Mouse (Mus musculus) forebrain, embryonic 12.5 days (tissue): Measurements from ENCODE around the gene Mrpl27. TPM values are rescaled to one million over a fixed set of nuclear protein-coding genes. Genes with fewer than 3 reads are reported as not detected.
"Not testable (repeated sequence)": the region's sequence is repeated elsewhere in the genome, so short reads cannot be mapped to it uniquely, and the experiment has no call there.

ENCODE experiments used
- ATAC-seq: fragments of 200-750 bp; cut with Nextera tagmentation; 2 replicates; pipeline ENCODE4 v1.8.0; 2017; ENCODE audit warnings: moderate TSS enrichment; ENCODE audit not compliant: low FRiP score
- H3K27ac ChIP-seq: fragments of 300-500 bp; sonication (generic); 2 replicates; pipeline ENCODE4 v1.5.1; 2016; ENCODE audit warnings: mild to moderate bottlenecking
- H3K27me3 ChIP-seq: fragments of 300-500 bp; sonication (generic); 2 replicates; pipeline ENCODE4 v1.6.1; 2016; ENCODE audit warnings: mild to moderate bottlenecking
- H3K36me3 ChIP-seq: fragments of 300-500 bp; sonication (generic); replicated peaks from 2 replicates; pipeline ENCODE4 v1.6.1; 2016; ENCODE audit warnings: mild to moderate bottlenecking
- H3K4me1 ChIP-seq: fragments of 300-500 bp; sonication (generic); 2 replicates; pipeline ENCODE4 v1.6.1; 2016
- H3K4me2 ChIP-seq: fragments of 300-500 bp; sonication (generic); 2 replicates; pipeline ENCODE4 v1.6.1; 2016; ENCODE audit warnings: mild to moderate bottlenecking, moderate library complexity
- H3K4me3 ChIP-seq: fragments of 300-500 bp; sonication (generic); replicated peaks from 2 replicates; pipeline ENCODE4 v1.5.1; 2016; ENCODE audit warnings: mild to moderate bottlenecking
- H3K9ac ChIP-seq: fragments of 300-500 bp; sonication (generic); 2 replicates; pipeline ENCODE4 v1.6.1; 2016; ENCODE audit warnings: mild to moderate bottlenecking
- H3K9me3 ChIP-seq: fragments of 300-500 bp; sonication (generic); 2 replicates; pipeline ENCODE4 v1.6.1; 2016
- whole genome bisulfite sequencing: fragments of 180-500 bp; shearing (Covaris S2); methylation state at CpG from one replicate; pipeline ENCODE4 v1.1.7; 2016; 5-methylcytosine and 5-hydroxymethylcytosine counted together
- polyA plus RNA-seq: library from polyadenylated mRNA; unstranded; fragments of >200 nt; fragmentation: Nextera tagmentation; extraction: Ambion mirVana; gene quantifications from 2 replicates; pipeline ENCODE4 v1.2.1, GENCODE M21; 2016

The Mrpl27 gene
- polyA plus RNA-seq, 1 experiment from 2014 or later, result 125 TPM

DNA sequence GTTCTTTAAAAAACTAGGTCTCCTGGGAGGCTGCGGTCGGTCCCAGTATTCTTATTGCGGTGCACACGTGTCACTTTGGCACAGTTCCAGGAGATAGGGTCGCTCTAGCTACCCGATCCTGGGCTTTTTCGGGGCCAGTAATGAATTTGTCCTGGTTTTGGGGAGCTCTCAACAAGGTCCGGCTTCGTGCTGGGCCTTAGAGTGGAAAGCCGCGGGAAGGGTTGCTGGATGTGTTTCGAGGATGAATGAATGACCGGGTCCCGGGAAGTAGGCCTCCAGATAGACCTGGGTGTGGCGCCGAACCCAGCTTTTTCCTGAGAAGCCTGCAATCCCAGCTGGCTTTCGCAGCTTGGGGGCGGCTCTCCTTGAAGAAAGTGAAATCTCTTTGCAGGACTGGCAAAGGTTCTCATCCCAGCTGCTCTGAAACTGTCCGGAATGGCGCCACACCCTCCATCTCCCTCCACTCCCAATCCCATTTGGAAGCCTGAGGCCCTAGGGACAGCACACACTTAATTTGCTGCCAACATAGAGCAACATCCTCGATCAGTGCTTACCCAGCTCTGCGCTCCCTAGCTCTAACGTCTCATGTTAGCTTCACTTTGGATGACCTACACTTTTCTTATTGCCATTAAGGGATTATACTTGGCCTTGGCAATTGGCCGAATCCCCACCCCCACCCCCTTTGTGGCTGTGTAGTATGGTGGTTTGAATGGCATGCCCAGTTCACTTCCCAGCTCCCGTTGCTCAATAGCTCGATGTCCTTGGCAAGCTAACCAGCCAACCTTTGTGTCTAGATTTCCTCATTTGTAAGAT lies 23.2 kb upstream of the Mrpl27 start:
- H3K9ac ChIP-seq, result peak overlapping the region; percentile 89
- H3K27ac ChIP-seq, result 0 out of 2 replicates have a peak overlapping the region, but pooled peaks have one; percentile 66
- peaks cover 40% of the 10 kb centered on the region for H3K36me3 ChIP-seq
- H3K4me1 ChIP-seq, result peaks cover 15% of the 10 kb centered on the region
- 15% methylated on average over 26 of the region's 26 CpGs for WGBS
- ATAC-seq, result peak; percentile 17; the same call in 1 of the 2 replicates
- peak overlapping the region; percentile 86 for H3K4me2 ChIP-seq
- H3K4me3 ChIP-seq, result peak overlapping the region; percentile 94
- no peaks in the 10 kb centered on the region for H3K9me3 ChIP-seq
- H3K27me3 ChIP-seq, result no peaks in the 10 kb centered on the region

- peaks cover 56% of the 10 kb centered on the region for H3K36me3 ChIP-seq
- H3K9me3 ChIP-seq, result no peaks in the 10 kb centered on the region
- H3K9ac ChIP-seq, result no peak overlapping the region
- H3K4me2 ChIP-seq, result no peak overlapping the region
- H3K4me1 ChIP-seq, result peaks cover 15% of the 10 kb centered on the region
- no peak for ATAC-seq
- no peak overlapping the region for H3K4me3 ChIP-seq
- WGBS, result 95% methylated on average over 5 of the region's 5 CpGs
- no peak overlapping the region for H3K27ac ChIP-seq
- no peaks in the 10 kb centered on the region for H3K27me3 ChIP-seq
These were observed 21.6 kb upstream of the Mrpl27 start for GRCm38 (mm10) chr11:94631969-94632368.

GRCm38 (mm10) chr11:94632988-94633387 lies 20.6 kb upstream of the Mrpl27 start:
- peaks cover 15% of the 10 kb centered on the region for H3K4me1 ChIP-seq
- H3K27me3 ChIP-seq, result no peaks in the 10 kb centered on the region
- H3K27ac ChIP-seq, result no peak overlapping the region
- no peaks in the 10 kb centered on the region for H3K9me3 ChIP-seq
- no peak overlapping the region for H3K4me2 ChIP-seq
- peaks cover 66% of the 10 kb centered on the region for H3K36me3 ChIP-seq
- no peak overlapping the region for H3K9ac ChIP-seq
- no peak overlapping the region for H3K4me3 ChIP-seq
- 81% methylated on average over 8 of the region's 8 CpGs for WGBS
- no peak for ATAC-seq

- H3K4me3 ChIP-seq, result no peak overlapping the region
- no peak overlapping the region for H3K9ac ChIP-seq
- no peaks in the 10 kb centered on the region for H3K9me3 ChIP-seq
- H3K36me3 ChIP-seq, result peaks cover 81% of the 10 kb centered on the region
- no peak for ATAC-seq
- H3K4me1 ChIP-seq, result peaks cover 15% of the 10 kb centered on the region
- H3K4me2 ChIP-seq, result no peak overlapping the region
- H3K27ac ChIP-seq, result no peak overlapping the region
- H3K27me3 ChIP-seq, result no peaks in the 10 kb centered on the region
- 91% methylated on average over 5 of the region's 5 CpGs for WGBS
These were observed 19.1 kb upstream of the Mrpl27 start for GRCm38 (mm10) chr11:94634431-94634830.

GRCm38 (mm10) chr11:94644461-94645219 lies 8.9 kb upstream of the Mrpl27 start:
- ATAC-seq, result no peak
- Histone ChIP-seq H3K4me1 (no peaks in the 10 kb centered on the region), H3K4me3 (no peak overlapping the region), H3K9ac (no peak overlapping the region), H3K27ac (no peak overlapping the region), H3K27me3 (no peaks in the 10 kb centered on the region), H3K36me3 (peaks cover 94% of the 10 kb centered on the region), H3K9me3 (no peaks in the 10 kb centered on the region), H3K4me2 (no peak overlapping the region)
- WGBS, result 89% methylated on average over 8 of the region's 8 CpGs

- Histone ChIP-seq H3K4me1 (no peaks in the 10 kb centered on the region), H3K27ac (no peak overlapping the region), H3K4me3 (no peak overlapping the region), H3K9ac (no peak overlapping the region), H3K9me3 (no peaks in the 10 kb centered on the region), H3K27me3 (no peaks in the 10 kb centered on the region), H3K36me3 (peaks cover 92% of the 10 kb centered on the region), H3K4me2 (no peak overlapping the region)
- WGBS, result 96% methylated on average over 4 of the region's 4 CpGs
- ATAC-seq, result no peak
These were observed 7.1 kb upstream of the Mrpl27 start for GRCm38 (mm10) chr11:94646457-94646856.

DNA sequence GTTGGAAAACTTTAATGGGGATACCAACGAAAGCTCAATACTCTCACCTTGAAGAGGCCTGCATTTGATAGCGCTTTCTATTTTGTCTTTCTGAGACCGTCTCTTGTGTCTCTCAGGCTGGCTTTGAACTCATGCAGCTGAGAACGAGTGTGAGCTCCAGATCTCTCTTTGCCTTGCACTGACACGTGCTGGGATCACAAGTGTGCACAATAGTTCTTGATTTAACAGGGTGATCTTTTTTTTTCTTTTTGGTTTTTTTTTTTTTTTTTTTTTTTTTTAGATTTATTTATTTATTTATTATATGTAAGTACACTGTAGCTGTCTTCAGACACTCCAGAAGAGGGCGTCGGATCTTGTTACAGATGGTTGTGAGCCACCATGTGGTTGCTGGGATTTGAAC lies 2.3 kb upstream of the Mrpl27 start:
- H3K9ac ChIP-seq, H3K27me3 ChIP-seq, H3K9me3 ChIP-seq, H3K27ac ChIP-seq, ATAC-seq, H3K4me3 ChIP-seq, H3K4me2 ChIP-seq: not testable (repeated sequence)
- peaks cover 14% of the 10 kb centered on the region for H3K4me1 ChIP-seq
- 95% methylated on average over 5 of the region's 7 CpGs for WGBS
- peaks cover 48% of the 10 kb centered on the region for H3K36me3 ChIP-seq

DNA sequence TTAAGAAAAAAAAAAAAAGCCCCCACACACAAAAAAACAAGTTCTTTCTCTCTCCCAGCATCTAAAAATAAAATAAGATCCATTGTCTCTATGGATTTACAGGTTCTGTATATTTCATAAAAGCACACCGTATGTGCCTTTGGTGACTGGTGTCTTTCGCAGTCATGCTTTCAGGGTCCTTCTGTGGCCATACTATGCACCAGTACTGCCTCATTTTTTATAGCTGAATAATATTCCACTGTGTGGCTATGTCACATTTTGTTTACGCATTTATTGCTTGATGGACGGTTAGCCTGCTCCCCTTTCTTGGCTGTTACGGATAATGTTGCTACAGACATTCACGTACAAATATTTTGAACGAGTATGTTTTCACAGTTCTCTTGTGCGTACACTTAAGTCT lies 594 bp upstream of the Mrpl27 start:
- WGBS, result 52% methylated on average over 8 of the region's 8 CpGs
- H3K36me3 ChIP-seq, result peaks cover 42% of the 10 kb centered on the region
- no peaks in the 10 kb centered on the region for H3K27me3 ChIP-seq
- H3K9ac ChIP-seq, result peak overlapping the region; percentile 66; the same call in 1 of the 2 replicates
- H3K9me3 ChIP-seq, result no peaks in the 10 kb centered on the region
- H3K27ac ChIP-seq, result no peak overlapping the region
- H3K4me1 ChIP-seq, result peaks cover 14% of the 10 kb centered on the region
- peak overlapping the region; percentile 72 for H3K4me2 ChIP-seq
- peak overlapping the region; percentile 67 for H3K4me3 ChIP-seq
- ATAC-seq, result no peak

DNA sequence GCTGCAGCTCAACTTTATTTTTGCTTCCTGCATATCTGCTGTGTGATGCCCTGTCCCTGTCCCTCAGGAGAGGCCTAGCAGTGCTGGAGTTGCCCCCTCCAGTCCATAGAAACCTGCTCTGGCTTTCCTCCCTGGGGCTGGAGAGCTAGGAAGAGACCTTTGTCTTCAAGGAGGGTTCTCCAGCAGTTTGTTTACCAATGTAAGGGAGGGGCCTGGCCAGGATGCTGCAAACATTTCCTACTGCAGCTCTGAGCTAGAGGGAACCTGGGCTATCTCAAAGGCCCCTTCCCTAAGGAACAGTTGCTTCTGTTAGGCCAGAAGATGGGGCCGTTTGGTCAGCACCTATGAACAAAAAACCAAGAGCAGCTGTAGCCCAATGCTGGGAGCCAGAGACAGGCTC lies 7.8 kb downstream of the Mrpl27 start:
- Histone ChIP-seq H3K27me3 (no peaks in the 10 kb centered on the region), H3K4me1 (no peaks in the 10 kb centered on the region), H3K9ac (no peak overlapping the region), H3K27ac (no peak overlapping the region), H3K4me2 (no peak overlapping the region), H3K4me3 (no peak overlapping the region), H3K9me3 (no peaks in the 10 kb centered on the region), H3K36me3 (peaks cover 77% of the 10 kb centered on the region)
- ATAC-seq, result no peak
- WGBS, result 58% methylated on average over 1 of the region's 1 CpGs

DNA sequence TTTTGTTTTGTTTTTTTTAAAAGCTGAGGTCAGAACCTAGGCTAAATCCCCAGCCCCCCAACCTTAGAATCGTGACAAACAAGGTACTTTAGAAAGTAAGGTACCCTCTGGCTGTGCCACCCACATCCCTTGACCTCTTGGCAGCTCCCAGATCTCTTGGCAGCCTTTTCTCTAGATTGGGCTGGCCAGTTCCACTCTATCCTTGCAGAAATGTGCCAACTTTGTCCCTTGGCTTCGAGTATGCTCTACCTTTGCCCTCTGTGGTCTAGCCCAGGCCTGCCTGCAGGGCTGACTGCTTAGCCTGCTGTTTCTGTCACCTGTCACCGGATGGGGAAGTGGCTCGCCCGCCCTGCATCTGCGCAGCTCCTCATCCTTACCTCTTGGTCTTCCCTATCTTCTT lies 11.7 kb downstream of the Mrpl27 start:
- 93% methylated on average over 6 of the region's 6 CpGs for WGBS
- Histone ChIP-seq H3K9me3 (no peaks in the 10 kb centered on the region), H3K4me3 (no peak overlapping the region), H3K4me2 (no peak overlapping the region), H3K27ac (no peak overlapping the region), H3K36me3 (peaks cover 85% of the 10 kb centered on the region), H3K27me3 (no peaks in the 10 kb centered on the region), H3K9ac (no peak overlapping the region), H3K4me1 (no peaks in the 10 kb centered on the region)
- ATAC-seq, result no peak

- Histone ChIP-seq H3K27ac (no peak overlapping the region), H3K4me3 (no peak overlapping the region), H3K27me3 (no peaks in the 10 kb centered on the region), H3K4me2 (no peak overlapping the region), H3K9me3 (no peaks in the 10 kb centered on the region), H3K4me1 (peaks cover 25% of the 10 kb centered on the region), H3K9ac (0 out of 2 replicates have a peak overlapping the region, but pooled peaks have one; percentile 4), H3K36me3 (peaks cover 6% of the 10 kb centered on the region)
- ATAC-seq, result no peak
- 86% methylated on average over 5 of the region's 5 CpGs for WGBS
These were observed 21.4 kb downstream of the Mrpl27 start for GRCm38 (mm10) chr11:94674984-94675383.

DNA sequence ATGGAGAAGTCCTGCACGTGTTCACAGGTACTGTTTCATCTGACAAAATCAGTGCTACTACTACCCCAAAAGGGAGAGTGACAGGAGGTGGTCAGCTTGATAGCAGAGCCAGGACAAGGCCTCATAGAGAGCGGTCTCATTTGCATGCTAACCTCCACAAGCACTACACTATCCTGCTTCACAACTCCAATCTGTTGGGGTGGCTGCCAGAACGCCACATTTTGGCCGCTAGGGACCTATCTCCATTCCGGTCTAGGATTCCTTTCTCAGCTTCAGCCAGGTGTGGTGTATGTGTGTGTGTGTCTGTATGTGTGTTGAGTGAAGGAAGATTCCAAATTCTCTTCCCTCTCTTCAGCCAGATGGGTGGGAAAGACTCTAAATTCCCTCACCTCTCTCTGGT lies 21.9 kb downstream of the Mrpl27 start:
- no peak overlapping the region for H3K4me3 ChIP-seq
- no peaks in the 10 kb centered on the region for H3K27me3 ChIP-seq
- H3K36me3 ChIP-seq, result peaks cover 2% of the 10 kb centered on the region; the same call in 1 of the 2 replicates
- H3K27ac ChIP-seq, result no peak overlapping the region
- H3K9me3 ChIP-seq, result no peaks in the 10 kb centered on the region
- no peak overlapping the region for H3K9ac ChIP-seq
- H3K4me2 ChIP-seq, result no peak overlapping the region
- WGBS, result 81% methylated on average over 5 of the region's 5 CpGs
- no peak for ATAC-seq
- peaks cover 25% of the 10 kb centered on the region for H3K4me1 ChIP-seq
